Mouse (Mus musculus) cerebellum, adult (tissue): ENCODE measurements around the gene Rarb.
A peak's percentile ranks its signal among the peaks of the same experiment; 100 is the strongest.

ENCODE experiments used
- ATAC-seq: cut with Nextera tagmentation; 2 replicates; pipeline ENCODE4 v1.9.2; 2017; ENCODE audit warnings: mild to moderate bottlenecking, moderate library complexity, mixed read lengths; ENCODE audit not compliant: insufficient number of reproducible peaks, low FRiP score, low TSS enrichment

Rarb gene

DNA sequence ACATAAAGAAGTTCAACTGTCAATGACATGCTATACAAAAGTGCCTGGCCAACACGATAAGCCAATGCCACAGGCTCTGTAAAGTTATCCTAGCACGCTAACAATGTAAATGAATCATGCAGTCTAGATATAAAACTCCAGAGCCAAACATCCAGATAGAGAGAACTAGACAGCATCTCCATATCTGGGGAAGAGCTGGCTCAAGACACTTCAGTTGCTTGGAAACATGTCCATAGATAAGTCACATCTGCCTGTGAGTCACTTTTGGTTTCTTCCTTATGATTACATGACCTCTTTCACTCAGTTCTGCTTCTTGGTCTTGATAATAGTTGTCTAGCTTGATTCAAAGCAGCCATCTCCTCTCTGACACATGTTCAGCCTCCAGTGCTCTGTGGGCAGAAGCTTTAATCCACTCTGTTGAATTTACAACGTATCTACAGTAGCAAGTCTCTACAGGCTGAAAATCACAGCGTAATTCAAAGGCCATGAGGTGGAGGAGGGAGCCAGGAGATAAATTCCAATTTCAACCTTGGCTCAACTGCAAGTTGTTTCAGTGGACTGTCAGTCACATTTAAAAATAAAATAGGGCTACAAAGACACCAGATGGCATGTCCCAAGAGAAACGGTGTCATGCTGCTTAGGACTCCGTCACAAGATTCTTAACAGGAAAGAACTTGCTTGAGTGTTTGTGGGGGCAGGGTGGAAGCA lies 271.3 kb downstream of the Rarb start:
- ATAC-seq, result peak; percentile 72

- no peak for ATAC-seq
Observed at GRCm38 (mm10) chr14:16544995-16545394, 274.0 kb downstream of the Rarb start.

- no peak for ATAC-seq
Observed at GRCm38 (mm10) chr14:16541641-16542040, 277.3 kb downstream of the Rarb start.

- ATAC-seq, result no peak
Observed at GRCm38 (mm10) chr14:16537433-16537832, 281.5 kb downstream of the Rarb start.

DNA sequence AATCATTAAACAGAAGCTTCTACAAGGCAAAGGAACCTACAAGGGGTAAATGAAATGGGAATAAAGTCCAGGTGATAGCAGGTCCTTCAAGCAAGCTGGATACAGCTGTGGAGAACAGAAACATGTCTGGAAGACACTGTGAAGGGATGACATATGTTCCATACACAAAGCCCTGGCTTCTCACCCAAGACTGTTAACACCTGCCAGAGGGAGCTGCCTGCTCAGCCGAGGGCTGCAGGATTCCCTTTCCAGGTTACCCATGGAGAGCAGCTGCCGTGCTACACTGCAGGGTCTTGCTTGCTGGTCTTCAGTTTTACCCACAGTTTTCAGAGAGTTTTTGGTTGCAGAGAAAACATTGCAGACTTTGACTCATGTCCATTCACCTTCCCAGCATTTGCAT lies 290.3 kb downstream of the Rarb start:
- ATAC-seq, result no peak

DNA sequence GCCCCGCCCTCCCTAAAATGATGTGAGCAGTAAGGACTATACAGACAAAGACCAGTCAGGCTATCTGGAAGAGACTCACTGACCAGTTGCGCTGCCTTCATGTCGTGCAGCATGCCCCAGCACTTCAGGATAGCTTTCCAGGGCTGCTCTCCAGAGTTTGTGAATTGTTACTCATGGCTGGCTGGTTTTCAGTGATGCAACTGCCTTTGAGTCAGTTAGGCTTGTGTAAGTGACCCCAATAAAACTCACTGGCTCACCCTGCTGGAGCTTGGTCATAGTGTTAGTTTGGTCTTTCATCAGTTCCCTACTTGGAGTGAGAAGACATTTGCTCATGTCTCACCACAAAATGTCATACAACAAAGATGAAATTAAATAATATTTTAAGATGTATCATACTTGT lies 292.8 kb downstream of the Rarb start:
- no peak for ATAC-seq

GRCm38 (mm10) chr14:16525137-16525924 lies 293.6 kb downstream of the Rarb start:
- no peak for ATAC-seq

DNA sequence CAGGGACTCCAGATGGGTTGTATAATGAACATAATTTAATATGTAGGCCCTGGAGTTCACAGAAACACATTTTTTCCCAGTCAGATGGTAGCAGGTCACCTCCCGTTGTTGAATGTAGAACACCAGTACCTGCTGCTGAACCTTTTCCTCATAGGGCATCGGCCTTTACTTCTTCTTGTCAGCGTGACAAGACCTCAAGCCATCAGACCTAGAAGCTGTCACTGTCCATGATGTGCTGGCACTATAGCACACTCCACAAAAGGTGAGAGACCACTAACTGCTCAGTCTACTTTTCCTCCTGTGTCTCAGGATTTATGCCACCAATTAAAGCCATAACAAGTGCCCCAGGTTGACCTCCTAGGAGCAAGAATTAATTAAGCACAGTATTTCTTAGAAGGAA lies 296.1 kb downstream of the Rarb start:
- ATAC-seq, result no peak

- ATAC-seq, result no peak; the same call in 1 of the 2 replicates
Observed at GRCm38 (mm10) chr14:16519588-16520167, 299.3 kb downstream of the Rarb start.

DNA sequence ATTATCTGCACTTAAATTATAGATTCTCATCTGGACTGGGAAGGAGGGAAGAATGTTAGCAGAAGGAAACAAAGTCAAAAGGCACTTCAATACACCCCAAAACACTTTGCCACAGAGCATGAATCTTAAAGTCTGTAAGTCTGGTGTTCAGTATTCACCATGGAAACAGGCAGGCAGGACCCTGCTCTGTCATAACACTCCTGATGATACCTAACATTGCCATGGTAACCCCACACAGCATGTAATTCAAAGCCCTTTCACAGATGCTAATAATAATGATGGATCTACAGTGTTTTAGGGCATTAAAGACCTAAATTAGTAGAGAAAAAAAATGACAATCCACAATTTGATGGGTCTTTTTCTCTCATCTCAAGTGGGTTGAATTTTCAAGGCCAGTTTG lies 301.0 kb downstream of the Rarb start:
- no peak for ATAC-seq

DNA sequence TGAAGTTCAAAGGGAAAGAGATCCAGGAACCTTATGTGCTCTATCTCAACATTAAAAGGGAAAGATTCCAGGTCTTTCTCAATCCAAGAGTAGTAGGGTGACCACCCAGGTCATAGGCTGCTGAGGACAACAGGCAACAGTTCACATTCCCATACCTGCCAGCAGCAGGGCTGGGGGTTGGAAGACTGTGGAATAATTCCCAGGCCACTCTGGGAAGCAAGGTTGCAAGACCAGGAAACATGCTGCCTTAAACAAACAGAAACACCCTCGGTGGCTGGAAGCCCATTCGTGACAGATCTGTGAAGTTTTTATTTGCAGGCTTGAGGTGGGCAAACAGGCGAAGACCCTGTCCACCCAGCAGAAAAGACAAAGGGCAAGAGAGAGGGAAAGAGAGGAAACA lies 303.2 kb downstream of the Rarb start:
- ATAC-seq, result no peak

DNA sequence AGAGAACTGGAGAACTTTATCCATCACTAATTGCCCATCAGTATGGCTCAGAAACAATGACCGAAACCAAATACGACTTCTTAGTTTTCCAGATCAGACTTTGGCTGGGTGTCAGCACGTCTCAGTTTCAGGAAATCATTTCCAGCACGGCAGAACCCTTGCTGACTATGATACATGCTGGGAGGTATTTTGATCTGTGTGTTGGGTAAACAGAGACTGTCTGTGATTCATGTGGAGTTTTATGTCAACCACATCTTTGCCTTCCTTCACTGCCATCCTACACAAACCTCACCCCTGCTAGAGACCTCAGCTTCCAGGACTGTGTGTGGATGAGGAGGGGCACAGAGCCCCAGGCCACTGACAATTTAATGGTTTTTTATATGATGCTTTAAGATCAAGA lies 308.4 kb downstream of the Rarb start:
- ATAC-seq, result 0 out of 2 replicates have a peak, but pooled peaks have one; percentile 23

- ATAC-seq, result peak; percentile 46; the same call in 1 of the 2 replicates
Observed at GRCm38 (mm10) chr14:16509825-16510224, 309.1 kb downstream of the Rarb start.

GRCm38 (mm10) chr14:16508760-16509159 lies 310.2 kb downstream of the Rarb start:
- no peak for ATAC-seq

GRCm38 (mm10) chr14:16497226-16497661 lies 321.7 kb downstream of the Rarb start:
- ATAC-seq, result no peak

DNA sequence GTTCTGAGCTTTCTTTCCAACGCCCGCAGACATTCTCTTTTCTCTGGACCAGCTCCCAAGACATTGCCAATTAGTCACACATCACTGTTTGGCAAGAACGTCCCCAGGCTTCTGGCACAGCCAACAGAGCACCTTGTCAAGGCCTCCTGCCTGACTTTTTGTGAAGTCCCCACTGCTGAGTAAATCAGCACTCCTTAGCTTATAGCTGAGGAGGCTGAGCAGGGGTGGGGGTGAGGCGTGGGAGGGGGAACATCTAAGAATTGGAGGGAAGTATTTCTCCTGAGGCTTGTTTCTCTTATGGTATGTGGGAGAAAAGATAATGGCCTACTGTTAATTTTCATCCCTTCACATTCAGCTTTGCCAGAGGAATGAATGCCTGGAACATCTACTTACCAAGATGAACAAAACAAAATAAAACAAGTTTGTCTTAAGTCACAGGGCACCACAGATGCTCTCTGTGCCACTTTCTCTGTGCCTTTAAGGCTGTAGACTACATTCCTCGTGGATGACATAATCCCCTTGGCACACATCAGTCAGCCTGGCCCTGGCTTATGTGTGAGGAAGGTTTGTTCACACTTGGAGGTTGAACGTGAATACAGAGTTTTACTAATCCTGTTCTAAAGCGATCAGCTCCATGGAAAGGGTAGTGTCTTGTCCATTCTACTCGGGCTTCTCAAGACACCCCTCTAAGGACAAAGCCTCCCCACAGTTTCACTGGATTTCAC lies 335.1 kb downstream of the Rarb start:
- ATAC-seq, result peak; percentile 36; the same call in 1 of the 2 replicates

DNA sequence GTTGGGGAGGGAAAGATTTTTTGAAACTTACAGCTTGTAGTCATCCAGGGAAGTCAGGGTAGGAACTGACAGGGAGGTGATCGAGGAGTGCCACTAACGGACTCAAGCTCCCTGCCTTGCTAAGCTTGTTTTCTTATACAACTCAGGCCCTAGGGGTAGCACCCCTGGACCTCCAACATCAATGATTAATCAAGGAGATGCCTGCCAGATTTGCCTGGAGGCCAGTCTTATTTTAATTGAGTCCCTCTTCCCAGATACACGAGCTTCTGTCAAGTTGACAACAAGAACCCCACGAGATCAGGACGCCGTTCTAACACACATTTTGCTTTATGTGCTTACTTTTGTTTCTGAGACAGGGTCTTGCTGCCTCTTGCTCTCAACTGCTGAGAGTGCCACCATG lies 338.3 kb downstream of the Rarb start:
- ATAC-seq, result no peak

DNA sequence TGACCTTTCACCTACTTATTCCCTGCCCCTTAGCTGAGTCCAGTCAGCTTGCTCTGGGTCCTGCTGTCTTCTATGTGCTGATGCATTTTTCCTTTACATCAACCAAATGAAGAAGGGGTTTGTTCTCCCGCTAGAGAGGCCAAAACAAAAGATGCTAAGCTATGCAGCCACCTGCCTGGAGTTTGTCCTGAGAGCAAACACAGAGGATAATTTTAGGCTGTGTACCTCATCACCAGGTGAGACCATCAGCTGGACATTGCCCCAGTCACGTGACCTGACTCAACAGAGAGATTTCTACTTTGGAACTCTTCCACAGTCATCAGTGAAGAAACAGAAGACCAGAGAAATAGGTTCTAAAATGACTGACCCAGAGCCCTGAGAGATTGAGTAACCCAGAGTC lies 339.4 kb downstream of the Rarb start:
- no peak for ATAC-seq

DNA sequence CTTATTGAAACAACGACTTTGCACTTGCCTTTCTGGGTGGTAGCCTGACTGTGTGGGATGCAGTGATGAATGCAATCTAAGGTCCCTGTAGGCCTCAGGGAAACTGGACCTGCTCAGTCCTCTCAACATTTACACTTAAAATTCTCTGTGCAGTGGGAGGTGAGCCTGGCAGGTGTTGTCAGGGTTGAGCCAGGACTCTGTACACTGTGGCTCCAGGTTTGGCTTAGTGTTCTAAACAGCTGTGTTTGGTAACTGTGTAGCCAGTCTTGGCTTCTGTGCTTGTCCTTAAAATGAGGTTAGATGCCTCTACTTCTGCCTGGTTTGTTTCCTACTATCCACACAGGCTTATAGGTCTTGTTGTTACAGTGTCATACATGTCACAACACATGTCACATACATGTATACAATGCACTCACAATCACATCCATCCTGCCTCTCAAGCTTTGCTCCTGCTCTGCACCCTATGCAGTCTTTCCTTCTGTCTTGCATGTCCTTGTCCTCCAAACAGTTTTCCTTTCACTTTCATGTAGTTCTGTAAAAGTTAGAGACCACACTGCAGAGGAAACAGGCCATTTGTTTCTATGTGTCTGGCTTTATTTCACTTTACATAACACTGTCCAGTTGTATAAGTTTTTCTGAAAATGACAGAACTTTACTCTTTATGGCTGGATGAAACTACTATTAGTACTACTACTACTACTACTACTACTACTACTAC lies 340.2 kb downstream of the Rarb start:
- ATAC-seq, result no peak
